Mouse (Mus musculus): ENCODE results near the gene Cfap77.

- TF ChIP-seq POLR2A (IDR thresholded peaks at IDR 0.05; ENCODE audit: low read depth, low read length) (no peak), CTCF (conservative IDR thresholded peaks at IDR 0.05; ENCODE audit: insufficient read depth, insufficient read length, low read depth, low read length) (no peak)
Measured at GRCm38 (mm10) chr2:29054991-29055390, at the start of gene Cfap77.

Data from kidney, adult 2 months (tissue).